Mouse (Mus musculus) lung, adult 18-20 months (tissue): ENCODE data around the gene Hacl1.
"Not testable (repeated sequence)": the region's sequence is repeated elsewhere in the genome, so short reads cannot be mapped to it uniquely, and the experiment has no call there.

Source experiments
- DNase-seq, 2 experiments: peaks; one replicate each; pipeline ENCODE4 v3.0.0; 2022; ENCODE audit warnings: mixed read lengths in 2 of 2

Hacl1 gene

DNA sequence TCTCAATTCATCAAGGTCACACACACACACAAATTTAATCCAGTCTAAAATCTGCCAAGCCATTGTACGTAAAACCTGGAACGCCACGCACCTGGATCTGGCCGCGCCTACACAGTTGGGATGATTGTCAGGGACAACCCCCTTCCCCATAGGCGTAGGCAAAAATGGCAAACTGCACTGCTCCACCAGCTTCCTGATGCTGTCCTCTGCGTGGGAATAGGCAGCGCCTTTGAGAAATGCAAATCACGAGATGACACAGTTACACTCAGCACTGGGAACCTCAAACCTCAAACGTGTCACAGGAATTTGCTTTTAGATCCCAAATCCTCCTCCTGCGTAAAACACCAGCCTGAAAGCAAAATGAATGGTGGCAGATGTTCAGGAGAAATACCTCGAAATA, 18.3 kb downstream of the Hacl1 start:
- no peak for DNase-seq

DNA sequence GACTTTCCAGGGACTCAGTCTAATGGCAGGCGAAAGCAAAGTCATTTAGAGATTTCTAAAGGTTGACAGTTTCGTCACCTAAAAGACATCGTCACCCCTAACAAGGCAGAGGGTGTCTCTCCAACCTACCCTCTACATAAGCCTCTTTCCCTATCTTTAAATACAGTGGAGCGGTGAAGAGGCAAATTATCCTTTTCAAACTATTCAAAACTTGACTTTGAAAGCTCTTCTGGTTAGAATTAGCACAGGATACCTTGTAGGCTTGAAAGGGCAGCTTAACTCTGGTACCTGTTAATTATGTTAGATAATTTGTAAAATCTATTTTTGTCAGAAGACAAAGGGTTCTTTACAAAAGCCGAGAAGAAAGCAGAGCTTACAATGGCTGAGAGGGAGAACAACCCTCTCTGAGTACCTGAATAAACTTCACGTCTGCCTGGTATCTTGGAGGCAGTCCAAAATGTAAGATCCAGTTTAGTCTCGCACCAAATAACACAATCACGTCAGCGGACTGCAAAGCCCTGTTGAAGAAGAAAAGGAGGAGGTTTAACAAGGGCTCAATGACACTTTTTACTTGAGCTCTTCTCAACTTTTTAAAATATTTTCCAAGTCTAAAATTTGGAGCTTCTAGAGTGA, 20.4 kb downstream of the Hacl1 start:
- no peak for DNase-seq

DNA sequence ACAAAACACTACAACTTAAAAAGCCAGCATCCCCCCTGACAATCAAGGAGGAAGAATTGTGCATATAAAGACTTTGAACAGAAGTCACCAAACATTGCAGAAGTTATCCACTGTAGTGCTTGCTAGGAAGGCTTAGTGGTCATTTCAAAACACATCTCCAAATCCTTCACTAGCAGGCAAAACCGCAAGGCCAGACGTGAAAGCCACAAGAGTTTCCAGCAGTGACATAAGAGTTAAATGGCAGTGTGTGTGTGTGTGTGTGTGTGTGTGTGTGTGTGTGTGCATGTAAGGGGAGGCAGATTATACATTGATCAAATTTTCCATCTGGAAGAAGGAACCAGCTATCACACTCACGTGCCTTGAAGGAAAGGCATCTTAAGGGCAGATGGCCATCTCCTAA, 23.1 kb downstream of the Hacl1 start:
- DNase-seq: no peak

DNA sequence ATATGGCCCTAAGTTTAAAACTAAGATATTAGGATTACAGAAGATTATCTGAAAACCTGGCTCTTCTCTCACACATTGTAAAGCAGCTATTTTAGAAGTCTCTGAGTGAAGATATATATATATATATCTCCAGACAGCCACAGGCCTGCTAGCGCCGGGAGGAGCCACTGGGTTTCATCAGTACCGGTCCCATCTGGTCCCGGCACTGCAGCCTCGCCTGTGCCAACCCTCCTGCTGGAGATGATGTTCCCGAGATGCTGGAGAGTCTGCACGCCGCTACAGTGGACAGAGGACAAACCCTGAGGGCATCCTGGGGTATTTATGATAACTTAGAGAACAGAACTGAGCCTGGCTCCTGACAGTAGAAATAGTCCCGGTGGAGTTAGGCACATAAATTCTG, 23.9 kb downstream of the Hacl1 start:
- DNase-seq: no peak

DNA sequence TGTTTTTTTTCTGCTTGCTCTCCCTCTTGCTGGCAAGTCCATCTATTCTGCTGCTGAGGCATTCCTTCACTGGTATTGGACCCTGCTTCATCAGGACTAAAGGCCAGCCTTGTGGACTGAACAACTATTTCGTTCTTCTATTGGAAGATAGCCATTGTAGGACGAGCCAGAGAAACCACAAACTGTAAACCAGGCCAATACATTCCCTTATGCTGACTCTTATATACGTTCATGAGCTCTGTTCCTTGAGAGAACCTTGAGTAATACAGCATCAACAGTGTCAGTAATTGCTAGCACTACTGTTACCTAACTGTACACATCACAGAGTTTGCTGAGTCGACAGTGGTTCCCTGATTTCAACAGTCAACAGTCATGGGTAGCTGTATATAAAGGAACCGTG, 27.4 kb downstream of the Hacl1 start:
- no peak for DNase-seq

DNA sequence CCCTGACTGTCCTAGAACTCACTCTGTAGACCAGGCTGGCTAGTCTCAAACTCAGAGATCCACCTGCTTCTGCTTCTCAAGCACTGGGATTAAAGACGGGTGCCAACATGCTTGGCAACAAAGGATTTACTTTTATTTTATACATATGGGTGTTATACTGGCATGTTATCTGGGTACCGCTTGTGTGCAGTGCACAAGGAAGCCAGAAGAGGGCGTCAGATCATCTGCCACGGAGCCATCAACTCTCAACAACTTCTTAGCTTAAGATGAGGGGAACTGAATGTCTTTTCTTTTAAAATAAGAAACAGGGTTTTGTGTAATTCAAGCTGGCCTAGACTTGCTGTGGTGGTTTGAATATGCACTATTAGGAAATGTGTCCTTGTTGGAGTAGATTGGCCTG, 29.1 kb downstream of the Hacl1 start:
- no peak for DNase-seq

DNA sequence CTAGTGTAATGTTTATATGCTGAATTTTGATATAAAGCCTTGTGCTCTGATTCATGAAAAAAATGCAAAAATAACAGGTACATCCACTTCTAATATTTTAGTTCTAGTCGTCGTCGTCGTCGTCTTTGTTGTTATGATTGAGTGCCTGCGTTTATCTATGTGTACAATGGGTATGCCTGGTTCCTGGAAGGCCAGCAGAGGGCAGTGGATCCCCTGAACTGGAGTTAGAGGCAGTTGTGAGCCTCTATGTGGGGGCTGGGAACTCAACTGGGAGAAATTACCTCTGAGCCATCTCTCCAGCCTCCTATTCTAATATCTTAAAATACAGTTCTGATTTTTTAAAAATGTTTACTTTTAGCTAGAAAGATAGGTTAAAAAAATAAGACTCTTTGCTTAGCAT, 35.6 kb downstream of the Hacl1 start:
- no peak for DNase-seq

DNA sequence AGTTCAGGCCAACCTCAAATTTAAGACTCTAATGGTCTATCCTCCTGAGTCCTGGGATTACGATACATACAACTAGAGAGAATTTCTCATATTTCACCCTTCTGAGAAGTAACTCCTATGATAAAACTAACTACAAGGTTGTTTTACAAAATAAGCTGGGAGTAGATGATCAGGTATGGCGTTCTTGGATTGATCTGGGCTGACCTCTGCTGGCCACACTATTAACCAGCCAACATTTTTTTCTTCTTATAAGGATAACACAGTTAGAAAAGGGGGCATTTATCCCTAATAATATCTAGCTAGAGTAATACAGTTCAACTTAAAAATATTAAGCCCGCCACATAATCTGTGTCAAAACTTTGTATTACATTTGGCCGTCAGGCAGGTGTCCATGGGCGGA, 36.2 kb downstream of the Hacl1 start:
- DNase-seq: no peak

DNA sequence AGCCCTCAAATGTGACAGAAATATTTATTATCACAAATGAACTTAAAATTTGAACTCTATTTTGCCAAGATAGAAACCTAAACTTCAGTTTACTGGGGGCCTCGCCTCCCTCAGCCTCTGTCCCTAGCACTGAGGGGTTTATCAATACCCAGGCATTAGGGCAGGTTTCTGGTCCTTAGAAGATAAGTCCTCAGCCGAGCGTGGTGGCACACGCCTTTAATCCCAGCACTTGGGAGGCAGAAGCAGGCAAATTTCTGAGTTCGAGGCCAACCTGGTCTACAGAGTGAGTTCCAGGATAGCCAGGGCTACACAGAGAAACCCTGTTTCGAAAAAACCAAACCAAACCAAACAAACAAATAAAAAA, 38.5 kb downstream of the Hacl1 start:
- DNase-seq: not testable (repeated sequence)

DNA sequence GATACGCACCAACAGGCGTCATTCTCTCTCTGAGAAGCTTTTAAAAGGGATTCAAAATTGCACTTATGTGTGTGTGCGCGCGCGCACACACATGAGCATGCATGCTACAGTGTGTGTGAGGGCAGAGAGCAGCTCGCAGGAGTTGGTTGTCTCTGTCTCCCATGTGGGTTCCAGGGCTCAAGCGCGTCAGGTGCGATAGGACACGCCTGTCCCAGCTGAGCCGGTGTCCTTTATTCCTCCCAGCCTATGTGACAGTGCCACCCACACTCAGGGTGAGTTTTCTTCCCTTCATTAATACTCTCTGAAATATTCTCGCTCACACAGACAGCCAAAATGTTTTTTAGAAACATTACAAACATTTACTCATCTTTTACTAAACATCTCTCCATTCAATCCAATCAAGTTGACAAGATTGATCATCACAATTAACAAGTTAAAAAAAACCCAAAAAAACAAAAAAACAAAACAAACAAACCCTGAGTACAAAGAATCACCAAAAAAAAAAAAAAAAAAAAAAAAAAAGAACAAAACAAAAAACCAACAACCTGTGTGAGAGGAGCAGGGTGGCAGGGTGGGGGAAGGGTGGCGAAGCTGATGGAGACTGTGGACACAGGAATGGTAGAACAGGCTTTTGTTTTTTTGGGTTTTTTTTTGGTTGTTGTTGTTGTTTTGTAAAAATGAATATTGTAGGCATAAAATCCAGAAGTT, 39.0 kb downstream of the Hacl1 start:
- no peak for DNase-seq

DNA sequence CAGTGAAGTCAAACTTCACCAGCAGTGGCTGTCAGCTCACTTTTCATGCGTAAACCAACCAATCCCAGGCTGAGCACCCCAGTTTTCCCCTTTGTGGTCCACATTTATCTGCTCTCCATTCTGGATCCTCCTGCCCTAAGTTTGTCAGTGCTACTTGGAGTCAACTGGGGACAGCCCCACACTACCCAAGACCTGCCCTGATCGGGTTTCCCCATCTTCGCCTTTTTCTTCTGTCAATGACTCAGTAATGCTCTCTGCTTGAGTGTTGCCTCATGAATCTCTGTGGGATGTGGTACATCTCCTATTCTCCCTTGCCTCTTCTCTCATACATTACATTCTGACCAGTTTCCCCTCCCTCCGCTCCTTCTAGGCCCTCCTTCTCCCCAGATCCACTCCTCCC, 43.6 kb downstream of the Hacl1 start:
- DNase-seq: no peak

DNA sequence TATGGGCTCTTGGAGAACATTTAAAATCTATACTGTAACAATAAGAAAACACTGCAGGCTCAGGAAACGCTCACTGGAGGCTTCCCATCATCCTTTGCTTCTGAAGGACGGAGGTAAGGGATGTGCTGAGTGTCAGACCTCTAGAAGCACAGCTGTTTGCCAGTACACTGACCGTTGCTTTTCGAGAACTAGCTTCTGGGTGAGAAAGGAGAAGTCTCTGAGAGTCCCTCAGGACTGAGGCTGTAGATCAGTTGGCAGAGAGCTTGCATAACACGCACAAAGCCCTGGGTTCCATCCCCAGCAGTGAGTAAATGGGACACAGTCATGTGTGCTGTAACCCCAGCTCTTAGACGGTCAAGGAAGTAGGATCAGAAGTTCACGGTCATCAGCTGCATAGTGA, 44.7 kb downstream of the Hacl1 start:
- DNase-seq: no peak

DNA sequence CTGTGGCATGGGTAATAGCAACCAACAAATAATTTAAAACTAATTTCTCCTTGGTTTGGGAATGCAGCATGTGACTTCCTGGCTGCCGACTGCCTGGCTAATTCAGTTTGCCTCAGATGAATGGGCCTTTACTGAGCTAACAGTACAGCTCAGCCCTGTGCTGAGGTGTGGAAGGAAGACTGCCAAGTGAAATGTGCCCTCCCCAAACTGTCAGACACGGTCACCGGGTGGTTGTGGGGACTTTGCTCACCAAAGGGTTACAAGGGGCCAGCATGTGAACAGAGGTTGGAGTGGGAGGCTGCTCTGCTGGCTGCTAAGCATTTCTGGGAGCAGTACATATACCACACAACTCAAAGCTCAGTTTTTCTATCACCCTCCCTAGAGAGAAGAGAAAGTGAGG, 46.4 kb downstream of the Hacl1 start:
- DNase-seq: no peak

DNA sequence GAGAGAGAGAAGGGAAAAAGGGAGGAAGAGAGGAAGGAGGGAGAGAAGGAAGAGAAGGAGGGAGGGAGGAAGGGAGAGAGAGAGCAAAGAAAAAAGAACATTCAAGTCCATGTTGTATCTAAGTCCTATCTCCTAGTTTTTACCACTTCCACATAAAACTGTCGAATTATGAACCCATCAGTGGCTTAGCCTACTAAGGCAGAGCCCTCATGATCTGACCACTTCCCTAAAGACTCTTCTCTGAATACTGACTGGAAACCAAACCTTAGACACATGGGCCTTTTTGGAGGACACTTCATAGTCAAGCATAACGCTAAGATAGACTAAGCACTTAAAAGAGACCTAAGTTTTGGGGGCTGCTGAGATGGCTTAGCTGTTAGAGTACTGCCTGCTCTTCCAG, 48.0 kb downstream of the Hacl1 start:
- DNase-seq: no peak

DNA sequence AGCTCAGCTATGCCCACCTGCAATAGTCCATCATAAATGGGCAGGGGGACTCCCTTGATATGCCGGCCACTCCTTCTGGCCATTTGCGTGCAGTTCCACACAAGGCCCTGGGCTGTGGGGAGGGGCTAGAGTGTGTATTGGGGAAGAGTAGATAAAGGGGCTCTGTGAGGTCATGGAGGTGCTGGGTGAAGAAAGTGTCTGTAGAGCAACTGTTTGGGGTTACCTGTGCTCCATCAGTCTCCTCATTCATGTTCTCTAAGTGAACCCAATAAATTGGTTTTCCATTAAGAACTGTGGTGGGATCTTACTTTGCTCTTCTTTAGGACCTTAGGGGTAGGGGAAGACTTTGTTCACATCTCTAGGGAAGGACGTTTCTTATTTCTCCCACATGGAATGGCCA, 49.8 kb downstream of the Hacl1 start, which contains the start of gene Colq:
Gene Colq (minus strand): TSS at position 101 of the 400 bp plus-strand sequence.
- DNase-seq: no peak

DNA sequence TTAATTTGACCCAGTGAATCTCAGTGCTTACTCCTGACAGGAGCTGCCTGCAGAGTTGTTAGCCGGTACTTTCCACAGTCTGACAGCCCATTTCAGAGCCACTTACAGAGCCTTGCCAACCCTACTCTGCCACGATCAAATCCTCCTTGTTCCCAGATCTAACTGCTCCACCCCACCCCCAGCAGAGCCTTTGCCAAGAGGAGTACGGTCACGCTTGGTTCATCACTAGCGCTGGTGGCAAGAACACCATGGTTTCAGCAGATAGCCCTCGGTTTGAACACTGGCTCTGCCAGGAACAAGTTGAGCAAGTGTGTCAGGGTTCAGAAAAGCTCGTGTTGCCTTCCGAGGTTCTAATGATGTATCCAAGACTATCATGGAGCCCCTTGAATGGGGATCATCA, 54.6 kb downstream of the Hacl1 start:
- no peak for DNase-seq

DNA sequence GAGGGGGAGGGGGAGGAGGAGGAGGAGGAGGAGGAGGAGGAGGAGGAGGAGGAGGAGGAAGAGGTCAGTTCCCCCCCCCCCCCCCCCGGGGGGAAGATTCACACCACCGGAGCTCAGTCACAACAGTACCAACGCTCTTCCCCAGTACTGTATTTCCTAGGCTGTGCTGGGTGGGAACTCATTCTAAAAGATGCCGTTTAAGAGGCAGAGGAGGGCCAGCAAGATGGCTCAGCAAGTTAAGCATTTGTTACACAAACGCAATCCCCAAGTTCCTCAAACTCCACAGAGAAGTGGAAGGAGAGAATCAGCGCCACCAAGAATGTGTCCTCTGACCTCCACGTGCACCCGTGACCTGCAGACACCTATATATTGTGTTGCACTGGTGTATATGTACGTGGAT, 58.0 kb downstream of the Hacl1 start:
- no peak for DNase-seq

DNA sequence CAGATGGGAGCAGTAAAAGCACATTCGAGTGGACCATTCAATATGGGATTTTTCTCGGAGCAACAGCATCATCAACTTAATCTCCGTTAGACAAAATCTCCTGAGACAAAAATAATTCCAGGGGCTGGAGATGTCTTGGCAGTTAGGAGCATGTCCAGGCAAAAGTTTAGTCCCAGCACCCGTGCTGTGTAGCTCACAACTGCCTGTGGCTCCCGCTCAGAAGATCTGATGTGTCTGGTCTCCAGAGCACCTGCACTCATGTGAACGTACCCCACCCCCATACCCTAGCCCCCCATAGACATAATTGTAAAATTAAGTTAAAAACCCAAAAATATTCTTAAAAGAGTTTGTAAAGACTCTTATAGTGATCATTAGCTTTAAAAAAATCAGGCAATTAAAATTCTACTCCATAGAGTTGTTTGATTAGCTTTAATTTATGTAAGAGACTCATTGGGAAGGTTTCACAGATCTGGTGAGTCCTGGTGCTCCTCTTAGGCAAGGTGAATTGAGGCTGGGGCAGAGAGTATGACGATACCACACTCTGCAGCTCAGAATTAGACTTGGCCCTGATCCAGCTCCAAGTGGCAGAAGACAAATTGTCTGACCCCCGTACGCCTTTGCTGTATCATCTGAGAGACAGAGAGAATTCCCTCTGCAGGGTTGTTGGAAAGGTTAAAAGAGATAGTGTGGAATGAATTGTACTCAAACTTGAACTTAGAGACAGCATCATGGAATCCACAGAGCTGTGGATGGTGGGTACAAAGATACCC, 62.9 kb downstream of the Hacl1 start:
- DNase-seq: no peak

DNA sequence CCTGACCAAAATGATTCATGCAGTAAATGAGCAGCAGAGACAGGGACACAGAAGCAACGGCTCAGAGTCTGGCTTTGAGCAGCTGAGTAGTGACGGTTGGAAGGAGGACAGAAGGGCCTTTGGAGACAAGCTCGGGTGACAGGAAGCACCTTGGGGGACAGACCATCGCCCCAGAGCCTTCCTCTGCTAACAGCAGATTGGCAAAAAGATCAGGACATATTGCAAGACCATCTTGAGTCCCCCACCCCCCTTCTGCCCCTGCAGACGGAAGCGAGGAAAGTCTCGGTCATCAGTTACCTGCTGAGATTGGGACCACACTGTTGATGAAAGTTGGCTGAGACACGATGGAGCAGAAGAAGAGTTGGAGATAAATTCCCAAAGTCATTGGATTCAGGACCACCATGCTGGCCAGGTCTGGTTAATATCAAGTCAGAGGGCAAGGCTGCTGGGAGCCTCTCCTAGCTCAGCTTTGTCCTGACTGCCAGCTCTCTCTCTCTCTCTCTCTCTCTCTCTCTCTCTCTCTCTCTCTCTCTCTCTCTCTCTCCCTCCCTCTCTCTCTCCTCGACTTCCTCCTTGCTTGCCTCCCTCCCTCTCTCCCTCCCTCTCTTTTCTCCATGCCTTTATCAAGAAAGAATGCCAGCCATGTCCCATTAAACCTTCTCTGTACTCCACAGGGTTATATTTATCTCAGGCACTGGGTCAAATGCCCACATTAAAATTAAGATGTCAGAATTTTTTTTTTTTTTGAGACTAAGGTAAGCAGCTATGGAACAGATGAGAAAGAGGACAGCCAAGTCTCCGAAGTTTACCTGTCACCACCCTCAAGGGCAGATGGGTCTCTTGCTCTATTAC, 64.0 kb downstream of the Hacl1 start:
- DNase-seq: no peak

DNA sequence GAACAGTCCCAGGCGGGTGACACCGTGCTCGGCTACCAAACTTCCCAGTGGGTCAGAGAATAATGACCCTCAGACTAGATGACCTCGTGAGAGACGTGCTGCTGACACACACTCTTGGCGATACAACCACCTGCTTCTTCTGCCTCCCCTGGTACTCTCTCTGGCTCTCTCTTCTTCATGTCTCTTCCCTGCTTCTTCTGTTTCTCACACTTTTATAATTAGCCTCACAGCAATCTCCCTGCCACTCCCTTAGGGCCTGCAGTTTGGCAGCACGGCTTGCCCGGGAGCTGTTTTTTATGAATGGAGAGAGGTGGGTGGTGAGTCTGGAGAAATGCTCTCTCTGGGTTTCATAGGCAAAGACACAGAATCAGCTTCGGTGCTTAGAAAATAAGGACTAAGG, 65.2 kb downstream of the Hacl1 start:
- DNase-seq: no peak

DNA sequence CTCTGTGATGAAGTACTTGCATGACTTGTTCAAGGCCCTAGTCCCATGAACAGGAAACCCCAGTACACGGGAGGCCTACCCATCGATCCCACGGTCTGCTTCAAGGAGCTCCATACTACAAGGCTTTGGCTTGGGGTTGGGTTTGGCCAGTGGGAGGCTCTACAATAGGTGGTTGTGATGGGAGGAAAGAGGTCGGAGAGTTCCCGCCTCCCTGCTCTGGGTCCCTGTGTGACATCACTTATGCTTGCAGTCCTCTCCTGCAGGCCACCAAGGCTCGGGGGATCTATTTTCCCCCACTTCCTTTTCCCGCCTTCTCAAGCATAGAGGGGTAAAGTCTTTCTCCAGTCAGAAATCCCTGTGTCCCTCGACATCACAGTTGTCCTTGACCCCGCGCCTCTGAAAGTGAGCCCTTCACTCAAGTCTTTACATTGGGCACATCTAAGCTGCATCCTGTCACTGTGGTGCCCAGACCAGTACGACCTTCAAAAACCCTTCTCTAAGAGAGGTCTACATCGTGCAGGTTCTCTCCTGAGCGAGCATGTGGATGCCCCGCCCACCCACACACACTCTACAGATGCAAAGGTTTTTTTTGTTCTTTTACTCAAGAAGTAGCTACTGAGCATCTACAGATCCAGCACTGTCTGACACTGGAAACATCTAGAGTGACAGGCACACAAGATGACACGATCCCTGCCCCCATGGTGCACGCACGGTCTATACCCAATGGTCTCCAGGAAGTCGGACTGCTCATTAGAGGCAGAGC, 66.0 kb downstream of the Hacl1 start:
- no peak for DNase-seq

DNA sequence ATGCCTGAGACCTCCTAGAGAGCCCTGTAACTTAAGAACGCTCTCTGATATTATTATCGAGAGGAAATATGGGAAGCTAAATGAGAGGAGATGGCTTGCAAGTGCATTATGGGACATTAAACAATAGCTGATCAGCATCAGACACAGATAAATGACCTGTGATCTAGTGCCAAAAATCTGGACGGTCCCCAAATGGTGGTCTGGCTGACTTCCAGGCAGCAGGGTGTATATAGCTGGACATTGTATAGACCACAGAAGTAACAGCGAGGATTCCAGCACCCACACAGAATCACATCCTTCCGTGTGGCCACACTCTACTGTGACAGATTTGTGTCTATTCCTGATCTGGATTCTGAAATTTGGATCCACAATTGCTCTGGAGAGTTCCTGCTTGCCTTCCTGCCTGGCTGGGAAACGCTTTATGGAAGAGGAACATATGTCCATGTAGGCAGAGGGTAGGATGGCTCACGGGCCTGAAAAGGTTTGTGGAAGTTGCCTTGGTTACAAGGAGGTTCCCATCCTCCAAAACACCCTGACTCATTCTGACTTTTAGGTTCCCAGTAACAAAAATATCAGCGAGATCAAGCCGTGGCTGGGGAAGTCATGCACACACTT, 68.4 kb downstream of the Hacl1 start:
- DNase-seq: no peak
